Mouse (Mus musculus): ENCODE results near the gene Cers6. TPM values are rescaled to one million over a fixed set of nuclear protein-coding genes. Genes with fewer than 3 reads are reported as not detected.

Cers6 gene
- total RNA-seq, 2 experiments from 2014 or later = 64.6 to 74.1 TPM

GRCm38 (mm10) chr2:69138759-69139158 lies 277.5 kb downstream of the Cers6 start:
- DNase-seq (ENCODE audit: low spot score in 2 of 2) = no peak

GRCm38 (mm10) chr2:69140215-69140614 lies 279.0 kb downstream of the Cers6 start:
- no peak for DNase-seq (ENCODE audit: low spot score in 2 of 2)

GRCm38 (mm10) chr2:69140816-69141215 lies 279.6 kb downstream of the Cers6 start:
- DNase-seq (ENCODE audit: low spot score in 2 of 2) = no peak

- DNase-seq (ENCODE audit: low spot score in 2 of 2) = no peak
These were observed 287.4 kb downstream of the Cers6 start for GRCm38 (mm10) chr2:69148691-69149090.

GRCm38 (mm10) chr2:69149154-69149553 lies 287.9 kb downstream of the Cers6 start:
- DNase-seq (ENCODE audit: low spot score in 2 of 2) = no peak

- DNase-seq (ENCODE audit: low spot score in 2 of 2) = no peak
These were observed 289.6 kb downstream of the Cers6 start for GRCm38 (mm10) chr2:69150841-69151240.

- no peak for DNase-seq (ENCODE audit: low spot score in 2 of 2)
These were observed 294.6 kb downstream of the Cers6 start for GRCm38 (mm10) chr2:69155861-69156260.

- no peak for DNase-seq (ENCODE audit: low spot score in 2 of 2)
These were observed 295.0 kb downstream of the Cers6 start for GRCm38 (mm10) chr2:69156283-69156682.

GRCm38 (mm10) chr2:69158907-69159306 lies 297.7 kb downstream of the Cers6 start:
- DNase-seq (ENCODE audit: low spot score in 2 of 2) = no peak

Other genes starting within 250 kb of the Cers6 start
- not detected for gene 4932414N04Rik, start 205.0 kb upstream of the Cers6 start, total RNA-seq (2021)

Data from left cerebral cortex, adult 18-20 months (tissue).